Mouse (Mus musculus) right cerebral cortex, postnatal 10 days (tissue): Measurements from ENCODE around the gene Apoh.

ENCODE experiments used
- DNase-seq, 2 experiments: peaks; one replicate each; pipeline ENCODE4 v3.0.0; 2021; ENCODE audit warnings: low spot score in 2 of 2

Apoh gene

DNA sequence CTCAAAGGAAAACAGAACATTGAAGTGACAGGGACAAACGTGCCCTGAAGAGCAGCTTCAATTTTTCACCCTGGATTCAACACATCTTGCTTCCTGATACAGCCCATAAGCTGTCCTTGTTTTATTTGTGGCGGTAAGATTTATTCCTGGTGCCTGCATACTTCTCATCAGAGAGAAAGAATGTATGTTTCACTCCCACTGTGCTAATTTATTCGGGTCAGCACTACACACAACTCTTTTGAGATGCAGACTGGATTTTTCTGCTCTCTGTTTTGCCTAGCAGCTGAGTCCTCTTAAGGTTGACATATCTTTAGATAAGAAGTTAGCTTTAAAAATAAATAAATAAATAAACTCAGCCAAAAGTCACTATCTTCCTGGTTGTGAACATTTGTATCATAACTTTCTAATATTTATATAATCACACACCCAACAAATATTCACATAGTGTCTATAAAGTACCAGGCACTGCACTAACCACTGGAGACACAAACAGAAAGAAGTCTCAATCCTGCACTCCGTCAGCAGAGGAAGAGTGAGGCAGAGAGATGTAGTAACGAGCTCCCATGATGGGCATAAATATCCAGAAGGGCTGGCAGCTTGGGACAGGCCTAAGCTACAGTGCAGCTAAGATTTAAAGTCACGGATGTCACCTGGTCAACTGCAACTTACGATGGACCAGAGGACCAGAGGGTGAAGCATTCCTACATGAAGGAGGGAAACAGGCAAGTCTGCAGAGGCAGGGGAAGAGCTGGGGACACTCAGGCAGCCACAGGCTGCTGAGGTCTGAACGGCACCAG lies 9.4 kb upstream of the Apoh start:
- no peak for DNase-seq

DNA sequence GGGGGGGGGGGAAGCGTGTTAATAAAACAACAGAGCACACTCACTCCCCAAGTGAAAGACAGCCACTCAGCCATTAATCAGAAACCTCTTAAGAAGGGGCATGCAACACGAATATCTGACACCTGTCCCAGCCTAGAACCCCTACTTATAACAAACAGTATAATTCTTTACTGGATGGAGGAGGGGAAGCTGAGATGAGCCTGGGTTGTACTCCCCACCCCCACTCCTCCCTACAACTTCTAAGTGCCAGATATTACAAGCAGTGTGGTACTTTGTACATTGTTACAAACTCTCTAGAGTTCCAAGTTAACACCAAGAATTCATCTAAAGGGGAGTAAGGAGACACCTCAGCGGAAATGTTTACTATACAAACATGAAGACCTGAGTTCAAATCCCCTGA lies 8.5 kb upstream of the Apoh start:
- DNase-seq = no peak

DNA sequence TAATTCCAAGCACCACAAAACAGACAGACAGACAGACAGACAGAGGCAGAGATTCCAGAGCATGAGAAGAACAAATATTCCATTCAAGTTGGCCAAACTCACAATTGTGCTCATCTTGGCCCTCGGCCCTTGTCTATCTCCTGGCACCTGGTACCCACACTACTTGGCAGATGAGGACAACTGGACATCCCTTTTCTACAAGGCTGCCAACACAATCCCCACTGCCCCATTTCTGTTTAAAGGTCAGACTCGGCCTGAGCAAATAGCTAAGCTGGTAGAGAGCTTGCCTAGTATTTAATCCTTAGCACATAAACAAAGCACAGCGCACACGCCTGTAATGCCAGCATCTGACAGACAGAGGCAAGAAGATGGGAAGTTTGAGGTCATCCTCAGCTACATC lies 7.6 kb upstream of the Apoh start:
- no peak for DNase-seq

DNA sequence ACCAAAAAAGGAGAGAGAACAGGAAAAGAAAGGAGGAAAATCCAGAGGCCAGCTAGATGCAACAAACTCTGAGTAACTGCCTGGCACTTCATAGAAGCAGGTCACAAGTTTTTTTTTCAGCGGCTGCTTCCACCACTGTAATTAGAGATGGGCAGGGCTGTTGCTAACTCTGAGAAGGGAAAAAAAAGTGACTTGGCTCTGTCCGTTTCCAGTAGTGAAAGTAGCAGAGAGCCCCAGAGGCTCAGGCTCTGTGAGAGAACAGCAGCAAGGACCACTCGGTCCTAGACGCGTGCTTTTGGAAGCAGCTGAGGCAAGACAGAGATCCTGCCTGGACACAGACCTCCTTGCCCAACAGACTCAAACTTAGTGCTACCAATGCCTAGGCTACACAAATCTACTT lies 6.7 kb upstream of the Apoh start:
- no peak for DNase-seq

DNA sequence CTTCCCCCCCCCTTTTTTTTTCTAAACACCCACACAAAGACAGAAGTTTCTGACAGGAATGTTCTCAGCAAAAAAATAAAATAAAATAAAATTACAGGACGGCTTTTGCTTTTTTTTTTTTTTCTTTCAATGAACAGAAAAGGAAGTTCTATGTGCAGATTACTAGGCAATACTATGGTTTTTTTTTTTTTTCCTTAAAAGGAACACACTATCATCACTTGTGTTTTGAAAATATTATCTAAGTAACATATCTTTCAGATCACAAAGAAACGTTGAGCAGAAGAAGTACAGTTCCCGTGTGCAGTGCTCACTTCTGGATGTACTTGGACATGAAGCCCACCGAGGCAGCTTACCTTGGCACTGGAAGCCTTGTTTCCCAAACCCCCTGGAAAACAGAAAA lies 2.9 kb upstream of the Apoh start:
- no peak for DNase-seq

DNA sequence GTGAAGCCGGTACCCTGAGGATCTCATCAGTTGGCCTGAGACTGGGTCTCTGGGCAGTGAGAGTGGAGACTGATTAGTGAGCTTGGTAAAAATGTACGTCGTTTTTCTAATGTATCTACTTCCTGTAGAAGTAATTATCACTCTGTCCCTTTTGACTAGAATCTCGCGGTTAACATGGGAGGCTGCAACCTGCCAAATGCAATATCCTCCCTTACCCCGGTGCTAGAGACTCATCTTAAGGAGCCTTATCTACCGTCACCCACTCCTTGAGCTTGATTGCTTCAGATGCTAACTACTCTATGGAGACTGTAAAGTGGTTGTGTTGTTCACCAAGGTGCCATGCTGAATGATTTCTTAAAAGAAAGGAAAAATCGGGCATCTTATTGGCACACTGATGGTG lies 1.4 kb upstream of the Apoh start:
- DNase-seq = no peak

DNA sequence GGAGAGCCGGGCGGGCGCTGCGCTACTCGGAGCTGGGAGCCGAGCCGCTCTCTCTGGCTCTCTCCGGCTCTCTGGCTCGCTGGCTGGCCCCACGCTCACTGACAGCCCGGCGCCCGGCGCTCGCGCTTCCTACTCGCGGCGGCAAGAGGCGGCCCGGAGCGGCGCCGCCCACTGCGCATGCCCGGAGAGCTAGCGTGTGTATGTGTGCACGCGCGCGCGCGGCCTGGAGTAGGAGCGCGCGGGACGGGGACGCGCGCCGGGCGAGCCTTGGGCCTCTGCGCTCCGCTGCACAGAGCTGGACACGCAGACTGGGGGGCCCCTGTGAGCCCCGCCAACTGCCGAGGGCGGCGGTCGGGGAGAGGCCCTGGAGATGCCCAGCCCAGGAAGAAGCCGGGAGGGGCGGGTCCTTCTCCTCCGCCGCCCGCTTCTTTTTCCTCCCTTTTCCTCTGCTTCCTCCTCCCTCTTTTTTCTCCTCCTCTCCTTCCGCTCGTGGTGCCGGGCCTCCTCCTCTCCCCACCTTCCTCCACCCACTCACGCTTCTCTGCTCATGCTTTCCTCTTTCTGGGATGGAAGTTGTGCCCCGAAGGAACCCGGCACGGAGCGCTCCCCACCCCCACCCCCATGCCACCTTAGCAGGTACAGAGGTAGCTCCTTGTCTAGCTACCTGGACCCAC lies 772 bp downstream of the Apoh start, which contains the start of gene Prkca:
Prkca (minus strand) TSS at position 140 of the 674 bp plus-strand sequence.
- DNase-seq = peak; percentile 96 to 97

DNA sequence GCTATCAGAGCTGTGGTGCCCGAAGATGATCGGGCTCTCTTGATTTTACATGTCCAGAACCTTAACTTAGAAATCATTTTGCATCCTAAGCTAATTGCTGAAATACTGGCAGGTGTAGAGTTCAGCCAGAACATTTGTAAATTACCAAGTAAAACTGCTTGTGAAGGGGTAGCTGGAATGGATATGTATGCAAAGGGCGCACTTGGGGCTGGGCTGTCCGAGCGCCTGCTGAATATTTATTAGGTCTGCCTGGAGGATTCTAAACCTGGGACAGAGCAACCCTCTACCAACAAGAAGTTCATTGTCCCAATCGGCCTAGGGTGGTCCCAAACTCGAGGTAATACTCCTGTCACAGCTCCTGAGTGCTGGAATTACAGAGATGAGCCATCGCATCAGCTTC lies 1.6 kb downstream of the Apoh start:
- DNase-seq = no peak

DNA sequence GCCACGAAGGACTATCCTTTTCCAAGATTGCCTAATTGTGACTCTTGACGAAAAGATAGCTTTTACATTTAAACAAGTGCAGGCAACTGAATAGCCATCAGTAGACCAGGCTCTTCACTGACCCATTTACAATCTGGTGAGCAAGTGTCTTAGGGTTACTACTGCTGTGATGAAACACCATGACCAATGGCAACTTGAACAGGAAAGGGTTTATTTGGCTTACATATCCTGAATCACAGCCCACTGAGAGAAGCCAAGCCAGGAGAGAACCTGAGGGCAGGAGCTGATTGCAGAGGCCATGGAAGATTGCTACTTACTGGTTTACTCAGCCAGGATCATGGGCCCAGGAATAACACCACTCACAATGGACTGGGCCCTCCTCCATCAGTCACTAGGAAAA lies 2.2 kb downstream of the Apoh start:
- no peak for DNase-seq

DNA sequence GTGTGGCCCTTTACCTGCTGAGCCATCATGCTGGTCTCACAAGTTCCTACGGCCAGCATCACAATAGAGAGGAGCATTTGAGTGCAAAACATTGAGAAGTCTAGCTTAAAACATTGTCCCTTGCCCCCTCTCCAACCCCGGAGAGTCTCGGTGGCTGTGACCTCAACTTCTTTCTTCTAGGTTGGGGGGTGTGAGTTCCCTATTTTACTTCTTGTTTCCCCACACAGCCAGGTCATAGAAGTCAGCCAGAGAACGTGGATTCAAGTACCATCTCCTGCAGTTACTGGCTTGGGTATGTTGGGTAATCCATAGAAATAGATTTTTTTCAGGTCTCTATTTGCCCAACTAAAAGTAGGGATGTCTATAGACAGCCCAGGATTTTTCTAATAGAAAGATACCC lies 7.6 kb downstream of the Apoh start:
- DNase-seq = no peak

DNA sequence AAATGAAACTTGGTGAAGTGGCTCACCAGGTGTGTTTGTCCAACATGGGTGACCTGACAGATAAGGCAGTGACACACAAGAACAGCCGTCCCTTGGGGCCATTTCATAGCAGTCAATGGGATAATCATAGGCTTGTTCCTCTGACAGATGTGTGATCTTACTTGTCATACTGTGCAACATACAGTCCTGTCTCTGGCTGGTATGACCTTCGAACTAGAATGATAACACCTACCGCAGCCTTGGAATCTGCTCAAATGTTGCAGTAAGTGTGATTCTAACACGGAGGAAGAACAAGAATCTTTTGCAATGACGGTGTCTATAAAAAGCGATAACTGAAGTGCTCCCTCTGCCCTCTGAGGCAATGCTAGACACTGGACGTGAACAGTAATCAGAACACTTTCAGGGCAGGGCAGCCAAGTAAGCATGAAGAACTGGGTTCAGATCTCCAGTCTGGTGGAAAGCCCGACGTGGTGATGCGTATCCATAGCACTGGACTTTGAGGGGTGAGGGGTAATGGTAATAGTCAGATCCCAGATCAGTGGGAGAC lies 9.8 kb downstream of the Apoh start:
- DNase-seq = no peak

DNA sequence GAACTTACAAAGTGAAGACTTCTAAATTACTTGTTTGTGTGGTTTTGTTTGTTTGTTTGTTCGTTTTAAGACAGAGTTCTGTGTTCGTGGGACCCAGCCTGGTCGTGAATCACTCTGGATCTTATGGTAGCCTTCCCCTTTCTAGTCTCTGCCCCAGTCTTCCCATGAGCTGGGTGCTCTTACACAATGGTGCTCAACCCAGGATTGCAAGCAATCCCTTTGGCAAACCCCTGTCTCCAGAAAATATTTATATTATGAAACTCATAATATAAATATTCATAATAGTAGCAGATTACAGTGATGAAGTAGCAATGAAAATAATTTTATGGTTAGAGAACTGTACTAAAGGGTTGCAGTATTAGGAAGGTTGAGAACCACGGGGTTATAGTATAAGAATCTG lies 12.9 kb downstream of the Apoh start:
- no peak for DNase-seq

DNA sequence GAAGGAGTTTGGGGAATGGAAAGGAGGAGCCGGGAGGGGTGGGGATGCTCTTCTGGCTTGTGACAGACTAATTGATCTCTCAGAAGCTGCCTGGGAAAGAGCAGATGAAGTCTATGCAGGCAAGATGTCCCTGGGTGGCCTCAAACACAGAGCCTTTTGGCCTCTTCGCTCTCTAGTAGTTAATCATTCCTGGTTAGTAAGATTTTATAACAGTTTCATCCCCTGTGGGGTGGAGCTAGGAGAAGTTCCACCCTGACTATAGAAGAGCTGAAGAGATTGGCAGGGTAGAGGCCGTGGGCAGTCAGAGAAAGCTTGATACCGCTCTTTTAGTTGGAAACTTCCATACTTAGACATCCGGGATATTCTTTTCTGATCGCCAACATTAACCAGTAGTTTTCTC lies 15.8 kb downstream of the Apoh start:
- no peak for DNase-seq

DNA sequence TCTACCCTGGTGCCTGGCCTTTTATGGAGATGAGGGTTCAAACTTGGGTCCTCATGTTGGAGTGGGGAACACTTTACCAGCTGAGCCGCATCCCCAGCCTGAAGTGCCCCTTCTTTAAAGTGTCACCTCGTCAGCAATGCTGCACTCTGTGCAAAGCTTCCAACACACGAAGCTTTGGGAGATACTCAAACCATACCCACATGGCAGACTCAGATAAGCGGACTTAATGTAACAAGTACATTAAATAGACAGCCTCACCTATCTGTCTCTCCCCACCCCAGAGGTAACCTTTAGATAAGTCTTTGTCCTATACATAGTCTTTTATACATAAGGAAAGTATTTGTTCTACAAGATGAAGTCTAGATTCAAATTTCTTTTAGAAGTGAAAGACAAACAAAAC lies 17.8 kb downstream of the Apoh start:
- no peak for DNase-seq

DNA sequence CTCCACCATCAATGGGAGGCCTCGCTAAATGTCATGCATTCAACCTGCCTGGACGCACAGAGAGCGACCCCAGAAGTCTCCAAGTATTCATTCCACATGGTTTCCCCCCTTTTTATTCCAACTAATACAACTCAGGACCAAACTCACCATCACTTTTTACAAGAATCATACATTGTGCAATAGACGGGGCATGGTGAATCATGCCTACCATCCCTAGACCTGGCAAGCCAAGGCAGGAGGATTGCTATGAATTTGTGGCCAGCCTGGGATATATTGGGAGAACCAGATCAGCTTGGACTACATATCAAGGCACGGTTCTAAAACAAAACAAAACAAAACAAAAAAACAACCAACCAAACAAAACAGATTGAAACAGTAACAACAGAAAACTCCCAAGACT lies 19.8 kb downstream of the Apoh start:
- no peak for DNase-seq

DNA sequence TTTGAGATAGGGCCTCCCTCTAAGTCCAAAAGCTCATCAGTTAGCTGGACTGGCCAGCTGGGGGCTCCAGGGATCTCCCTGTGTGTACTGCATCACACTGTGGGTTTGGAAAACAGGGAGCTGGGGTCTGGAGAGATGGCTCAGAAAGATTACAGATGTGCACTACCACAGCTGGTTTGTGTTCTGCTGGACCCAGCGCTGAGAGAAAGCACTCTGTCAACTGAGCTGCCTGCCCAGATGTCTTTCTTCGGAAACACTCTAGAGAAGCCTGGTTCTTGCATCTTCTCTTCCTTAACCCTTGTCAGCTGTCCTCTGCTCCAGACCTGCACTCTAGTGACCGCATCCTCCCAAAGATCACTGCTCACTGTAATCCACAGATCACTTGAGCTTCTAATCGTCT lies 20.8 kb downstream of the Apoh start:
- DNase-seq = no peak

DNA sequence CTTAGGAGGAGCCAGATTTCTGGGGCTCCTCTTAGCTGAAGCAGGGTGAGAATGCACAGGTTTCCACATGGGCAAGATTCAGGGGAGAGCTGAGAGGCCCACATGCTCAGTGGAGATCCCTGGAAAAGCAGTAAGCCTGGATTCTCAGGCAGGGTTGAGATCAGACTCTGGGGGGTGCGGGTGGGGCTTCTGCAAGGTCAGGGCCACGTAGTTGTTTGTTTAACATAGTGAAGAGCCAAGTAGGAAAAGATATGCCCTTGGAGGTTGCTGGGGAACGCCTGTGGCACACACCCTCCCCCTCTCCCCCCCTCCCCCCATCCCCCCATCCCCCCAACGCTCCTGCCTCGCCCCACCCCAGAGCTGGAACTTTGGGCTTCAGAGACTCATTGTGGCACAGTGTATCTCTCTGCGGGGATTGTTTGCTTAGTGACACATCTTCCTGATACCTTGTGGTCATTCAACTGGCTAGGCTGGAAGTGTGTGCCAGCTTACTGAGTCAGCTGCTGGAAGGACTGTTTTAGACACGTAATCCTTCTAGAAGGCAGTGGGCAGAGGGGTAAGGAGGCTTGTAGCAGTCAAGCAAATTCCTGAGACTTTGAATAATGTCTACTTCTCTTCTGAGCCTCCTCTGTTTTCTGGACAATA lies 21.9 kb downstream of the Apoh start:
- DNase-seq = no peak

DNA sequence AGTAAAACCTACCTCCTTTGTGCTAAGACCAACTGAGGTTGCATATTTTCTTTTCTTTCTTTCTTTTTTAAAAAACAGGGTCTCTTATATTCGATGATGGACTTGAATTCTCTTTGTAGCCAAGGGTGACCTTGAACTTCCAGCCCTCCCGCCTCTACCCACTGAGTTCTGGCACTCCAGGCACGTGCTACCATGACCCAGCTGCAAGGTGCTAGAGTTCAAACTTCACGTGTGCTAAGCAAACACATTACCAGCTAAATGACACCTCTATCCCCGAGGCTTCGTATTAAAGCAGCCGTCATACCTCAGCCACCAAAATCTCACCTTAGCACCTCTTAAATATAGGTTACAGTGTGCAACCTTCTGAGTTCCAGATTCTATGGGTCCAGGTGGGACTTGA lies 22.4 kb downstream of the Apoh start:
- DNase-seq = no peak

DNA sequence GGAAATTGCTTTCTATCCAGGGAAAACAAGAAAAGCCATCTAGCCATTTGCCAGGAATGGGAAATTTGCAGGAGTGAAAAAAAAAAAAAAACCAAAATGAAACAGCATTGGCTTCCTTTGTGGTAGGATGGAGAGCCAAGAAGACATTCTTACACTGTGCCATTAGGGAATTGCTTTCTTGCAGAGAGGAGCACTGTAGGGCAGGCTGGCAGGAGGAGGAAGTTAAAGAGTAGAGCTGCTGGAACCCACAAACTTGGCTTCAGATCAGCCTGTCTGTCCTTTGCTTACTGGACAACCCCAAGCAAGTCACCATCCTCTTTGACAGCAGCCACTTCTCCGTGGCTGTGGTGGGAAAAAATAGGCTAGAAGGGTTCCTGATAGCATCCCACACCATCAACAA lies 23.9 kb downstream of the Apoh start:
- no peak for DNase-seq

DNA sequence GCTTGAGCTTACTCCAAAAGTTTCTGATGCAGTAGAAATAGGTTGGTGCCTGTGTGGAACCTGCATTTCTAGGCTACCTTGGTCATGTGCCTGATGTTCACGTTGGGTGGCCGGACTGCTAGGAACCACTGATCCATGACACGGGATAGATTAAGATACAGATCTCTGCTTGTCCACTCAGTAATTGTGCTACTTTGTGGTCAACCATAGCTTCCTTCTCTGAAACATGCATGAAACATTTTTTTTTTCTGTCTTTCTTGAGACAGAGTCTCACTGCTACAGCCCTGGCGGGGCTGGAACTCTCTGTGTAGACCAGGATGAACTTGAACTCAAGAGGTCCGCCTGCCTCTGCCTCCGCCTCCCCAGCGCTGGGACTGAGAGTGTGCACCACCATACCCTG lies 33.7 kb downstream of the Apoh start:
- DNase-seq = no peak

DNA sequence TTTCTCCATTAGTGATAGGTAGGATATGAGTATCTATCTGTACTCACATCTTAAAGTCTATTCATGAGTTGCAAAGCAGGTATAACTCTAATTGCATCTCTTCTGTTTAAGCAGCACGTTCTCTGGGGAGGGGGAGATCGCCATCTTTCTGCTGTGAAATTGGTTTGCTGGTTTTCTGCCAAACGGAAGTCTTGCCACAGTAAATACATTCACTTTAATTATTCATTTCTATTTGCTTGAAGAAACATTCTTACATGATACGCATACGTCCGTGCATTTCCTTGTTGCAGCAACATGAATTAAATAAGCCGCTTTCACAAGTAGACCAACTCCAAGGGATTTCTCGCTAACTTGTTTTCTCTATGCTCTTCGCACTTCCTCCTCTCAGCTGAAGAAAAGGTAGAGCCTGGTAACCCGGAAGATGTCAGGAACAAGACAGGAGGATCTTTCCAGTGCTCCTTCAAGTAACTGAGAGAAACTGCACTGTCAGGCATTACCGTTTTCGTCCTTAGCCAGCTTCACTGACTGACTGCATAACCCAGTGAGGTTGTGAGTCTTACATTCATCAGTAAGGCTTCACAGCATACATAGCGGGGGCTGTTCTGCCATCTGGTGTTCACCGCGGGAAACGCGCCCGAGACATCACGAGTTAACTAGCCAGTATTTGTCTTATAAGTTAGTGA lies 34.7 kb downstream of the Apoh start:
- peak; percentile 90 for DNase-seq

DNA sequence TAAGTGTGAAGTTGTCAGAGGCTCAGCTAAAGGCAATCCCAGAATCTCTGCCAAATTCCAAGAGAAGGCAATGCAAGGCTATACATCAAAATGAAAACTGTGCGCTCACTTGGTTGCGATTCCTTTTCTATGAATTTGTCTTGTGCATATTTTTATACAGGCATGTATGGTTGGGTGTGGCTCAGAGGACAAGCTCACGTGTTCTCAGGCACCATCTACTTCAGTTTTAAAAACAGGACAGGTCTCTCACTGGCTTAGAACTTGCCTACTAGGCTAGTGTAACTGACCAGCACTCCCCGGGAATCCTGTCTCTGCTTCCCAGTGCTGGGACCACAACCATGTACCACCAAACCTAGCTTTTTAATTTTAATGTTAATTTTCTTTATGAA lies 35.2 kb downstream of the Apoh start:
- DNase-seq = no peak
